Mouse (Mus musculus) kidney, adult 18-20 months (tissue): Measurements from ENCODE around the gene Isl2.

Experiments used
- DNase-seq: peaks from one replicate; pipeline ENCODE4 v3.0.0; 2021

Isl2 gene

GRCm38 (mm10) chr9:55548871-55549270 lies 10.4 kb downstream of the Isl2 start:
- no peak for DNase-seq

- no peak for DNase-seq
These were observed 10.9 kb downstream of the Isl2 start for GRCm38 (mm10) chr9:55549302-55549890.

GRCm38 (mm10) chr9:55554986-55555385 lies 16.5 kb downstream of the Isl2 start:
- DNase-seq = no peak

GRCm38 (mm10) chr9:55560960-55561359 lies 22.5 kb downstream of the Isl2 start:
- DNase-seq = no peak

GRCm38 (mm10) chr9:55568466-55569159 lies 30.1 kb downstream of the Isl2 start:
- DNase-seq = no peak

- no peak for DNase-seq
These were observed 32.6 kb downstream of the Isl2 start for GRCm38 (mm10) chr9:55571071-55571470.

- no peak for DNase-seq
These were observed 38.1 kb downstream of the Isl2 start for GRCm38 (mm10) chr9:55576571-55576970.

GRCm38 (mm10) chr9:55581414-55581813 lies 42.9 kb downstream of the Isl2 start:
- no peak for DNase-seq

GRCm38 (mm10) chr9:55586141-55586540 lies 47.7 kb downstream of the Isl2 start:
- no peak for DNase-seq
